Mouse (Mus musculus) myocyte (in vitro differentiated cells): ENCODE measurements around the gene Platr17. TPM values are rescaled to one million over a fixed set of nuclear protein-coding genes. Genes with fewer than 3 reads are reported as not detected.
A peak's percentile ranks its signal among the peaks of the same experiment; 100 is the strongest.

ENCODE experiments used
- H3K27me3 ChIP-seq: one replicate; pipeline ENCODE4 v1.6.1; 2011; ENCODE audit not compliant: control insufficient read depth, insufficient read depth, insufficient read length
- H3K36me3 ChIP-seq: one replicate; pipeline ENCODE4 v1.6.1; 2011; ENCODE audit not compliant: control insufficient read depth, insufficient read depth
- H3K4me2 ChIP-seq: one replicate; pipeline ENCODE4 v1.6.1; 2011; ENCODE audit warnings: low read depth, control low read depth
- H3K4me3 ChIP-seq: one replicate; pipeline ENCODE4 v1.5.1; 2011; ENCODE audit warnings: mild to moderate bottlenecking, control low read depth, moderate library complexity
- H3K79me2 ChIP-seq: one replicate; pipeline ENCODE4 v1.6.1; 2011; ENCODE audit not compliant: control insufficient read depth, insufficient read depth
- H3ac ChIP-seq: one replicate; pipeline ENCODE4 v1.6.1; 2011; ENCODE audit not compliant: control insufficient read depth, insufficient read length
- CEBPB ChIP-seq: IDR thresholded peaks from 2 replicates; pipeline ENCODE4 v1.6.1; 2011; ENCODE audit warnings: mild to moderate bottlenecking, moderate library complexity; ENCODE audit not compliant: poor library complexity, insufficient read depth, severe bottlenecking
- E2F4 ChIP-seq: IDR thresholded peaks from one replicate; pipeline ENCODE4 v1.6.1; 2011; ENCODE audit warnings: mild to moderate bottlenecking, control low read depth, moderate library complexity; ENCODE audit not compliant: insufficient read depth
- MAX ChIP-seq: IDR thresholded peaks from one replicate; pipeline ENCODE4 v1.6.1; 2011; ENCODE audit warnings: low read depth, mild to moderate bottlenecking, control low read depth
- MYOD1 ChIP-seq, 3 experiments: IDR thresholded peaks; one replicate each; pipeline ENCODE4 v1.6.1; 2011; ENCODE audit warnings: control low read depth in 2 of 3, low read depth in 2 of 3, mild to moderate bottlenecking in 2 of 3, moderate library complexity in 1 of 3; ENCODE audit not compliant: insufficient read length in 2 of 3, control insufficient read depth in 1 of 3
- MYOG ChIP-seq, 3 experiments: IDR thresholded peaks; one replicate each; pipeline ENCODE4 v1.6.1; 2011; ENCODE audit warnings: control low read depth in 2 of 3, low read depth in 2 of 3, mild to moderate bottlenecking in 2 of 3; ENCODE audit not compliant: insufficient read length in 2 of 3, control insufficient read depth in 1 of 3, insufficient read depth in 1 of 3
- POLR2A ChIP-seq: IDR thresholded peaks from one replicate; pipeline ENCODE4 v1.6.1; 2011; ENCODE audit warnings: low read depth, mild to moderate bottlenecking, control low read depth, moderate library complexity; ENCODE audit not compliant: insufficient read length
- POLR2AphosphoS2 ChIP-seq: IDR thresholded peaks from one replicate; pipeline ENCODE4 v1.6.1; 2011; ENCODE audit warnings: low read depth, control low read depth; ENCODE audit not compliant: insufficient read length
- REST ChIP-seq: IDR thresholded peaks from one replicate; pipeline ENCODE4 v1.6.1; 2011; ENCODE audit warnings: mild to moderate bottlenecking, control low read depth, moderate library complexity; ENCODE audit not compliant: insufficient read depth, insufficient read length
- SRF ChIP-seq: IDR thresholded peaks from one replicate; pipeline ENCODE4 v1.6.1; 2011; ENCODE audit warnings: low read depth; ENCODE audit not compliant: control insufficient read depth, insufficient read length
- TCF12 ChIP-seq: IDR thresholded peaks from one replicate; pipeline ENCODE4 v1.6.1; 2011; ENCODE audit warnings: mild to moderate bottlenecking, control low read depth; ENCODE audit not compliant: poor library complexity, insufficient read depth, severe bottlenecking
- TCF3 ChIP-seq: IDR thresholded peaks from one replicate; pipeline ENCODE4 v1.6.1; 2011; ENCODE audit warnings: low read depth, control low read depth; ENCODE audit not compliant: insufficient read length
- USF1 ChIP-seq: IDR thresholded peaks from one replicate; pipeline ENCODE4 v1.6.1; 2011; ENCODE audit warnings: low read depth, mild to moderate bottlenecking, control low read depth, moderate library complexity
- polyA plus RNA-seq: library from polyadenylated mRNA; unstranded; fragments of >200 nt; fragmentation: generic; extraction: Trizol; gene quantifications from one replicate; pipeline ENCODE4 v1.2.1, GENCODE M21; 2012; ENCODE audit warnings: missing spikeins

Platr17 gene
- polyA plus RNA-seq, 1 experiment = 0.17 TPM

GRCm38 (mm10) chr17:33929371-33930279, 24.7 kb downstream of the Platr17 start, which contains the start of gene Rgl2:
Gene Rgl2 (plus strand): TSS chr17:33929543.
- peak within 1 kb of the TSS; percentile 26 for H3ac ChIP-seq
- peak within 1 kb of the TSS; percentile 91 for H3K4me2 ChIP-seq
- peak; percentile 85 for TF ChIP-seq POLR2AphosphoS2
- TF ChIP-seq USF1 = no peak
- no peak for TF ChIP-seq MAX
- no peak for TF ChIP-seq E2F4
- peak in 1 of 3 experiments; percentile 46 for TF ChIP-seq MYOG (IDR thresholded peaks at IDR 0.05; ENCODE audit: control insufficient read depth in 1 of 3, insufficient read depth in 1 of 3, insufficient read length in 2 of 3, low read depth in 2 of 3)
- TF ChIP-seq REST = no peak
- no peak for TF ChIP-seq MYOD1 (IDR thresholded peaks at IDR 0.05; ENCODE audit: control insufficient read depth in 1 of 3, insufficient read length in 2 of 3, low read depth in 2 of 3)
- TF ChIP-seq SRF = peak; percentile 68
- TF ChIP-seq POLR2A = peak; percentile 64
- no peak for TF ChIP-seq TCF12
- no peak for TF ChIP-seq CEBPB
- no peak for TF ChIP-seq TCF3
- no peaks in the 10 kb centered on the region for H3K27me3 ChIP-seq
- peaks cover 16% of the 10 kb centered on the region for H3K79me2 ChIP-seq
- H3K4me3 ChIP-seq = peak within 1 kb of the TSS; percentile 82
- H3K36me3 ChIP-seq = no peaks in the 10 kb centered on the region

GRCm38 (mm10) chr17:33930280-33931158, 25.6 kb downstream of the Platr17 start:
- Histone ChIP-seq H3K4me2 (peak overlapping the region; percentile 91), H3K4me3 (peak overlapping the region; percentile 82), H3K79me2 (peaks cover 16% of the 10 kb centered on the region), H3ac (peak overlapping the region; percentile 26), H3K27me3 (no peaks in the 10 kb centered on the region), H3K36me3 (no peaks in the 10 kb centered on the region)
- TF ChIP-seq USF1 (no peak), REST (no peak), TCF3 (no peak), MAX (no peak), CEBPB (no peak), SRF (no peak), MYOD1 (IDR thresholded peaks at IDR 0.05; ENCODE audit: control insufficient read depth in 1 of 3, insufficient read length in 2 of 3, low read depth in 2 of 3) (no peak), POLR2AphosphoS2 (no peak), TCF12 (no peak), POLR2A (no peak), E2F4 (no peak), MYOG (IDR thresholded peaks at IDR 0.05; ENCODE audit: control insufficient read depth in 1 of 3, insufficient read depth in 1 of 3, insufficient read length in 2 of 3, low read depth in 2 of 3) (no peak)

- H3K79me2 ChIP-seq = peaks cover 16% of the 10 kb centered on the region
- H3K4me2 ChIP-seq = peak overlapping the region; percentile 91
- no peak for TF ChIP-seq SRF
- TF ChIP-seq E2F4 = no peak
- TF ChIP-seq USF1 = no peak
- TF ChIP-seq TCF3 = no peak
- no peak for TF ChIP-seq TCF12
- TF ChIP-seq POLR2A = no peak
- no peak for TF ChIP-seq MYOD1 (IDR thresholded peaks at IDR 0.05; ENCODE audit: control insufficient read depth in 1 of 3, insufficient read length in 2 of 3, low read depth in 2 of 3)
- TF ChIP-seq CEBPB = no peak
- TF ChIP-seq MAX = no peak
- no peak for TF ChIP-seq MYOG (IDR thresholded peaks at IDR 0.05; ENCODE audit: control insufficient read depth in 1 of 3, insufficient read depth in 1 of 3, insufficient read length in 2 of 3, low read depth in 2 of 3)
- no peak for TF ChIP-seq REST
- no peak for TF ChIP-seq POLR2AphosphoS2
- no peaks in the 10 kb centered on the region for H3K36me3 ChIP-seq
- no peak overlapping the region for H3ac ChIP-seq
- H3K4me3 ChIP-seq = peak overlapping the region; percentile 82
- H3K27me3 ChIP-seq = no peaks in the 10 kb centered on the region
These were observed 26.4 kb downstream of the Platr17 start for GRCm38 (mm10) chr17:33931159-33931866.
